Mouse (Mus musculus) C2C12 (cell line): ENCODE measurements around the gene Raph1.

Experiments
- CTCF ChIP-seq: IDR thresholded peaks from one replicate; pipeline ENCODE4 v1.5.1; 2011; ENCODE audit not compliant: control insufficient read depth, insufficient read depth, insufficient read length
- MAX ChIP-seq: IDR thresholded peaks from one replicate; pipeline ENCODE4 v1.6.1; 2011; ENCODE audit warnings: mild to moderate bottlenecking, control low read depth
- MYOG ChIP-seq: IDR thresholded peaks from one replicate; pipeline ENCODE4 v1.6.1; 2011; ENCODE audit not compliant: control insufficient read depth, insufficient read length; ENCODE audit errors: extremely low read depth
- USF1 ChIP-seq: IDR thresholded peaks from one replicate; pipeline ENCODE4 v1.6.1; 2011; ENCODE audit warnings: low read depth, mild to moderate bottlenecking, control low read depth, moderate library complexity

DNA sequence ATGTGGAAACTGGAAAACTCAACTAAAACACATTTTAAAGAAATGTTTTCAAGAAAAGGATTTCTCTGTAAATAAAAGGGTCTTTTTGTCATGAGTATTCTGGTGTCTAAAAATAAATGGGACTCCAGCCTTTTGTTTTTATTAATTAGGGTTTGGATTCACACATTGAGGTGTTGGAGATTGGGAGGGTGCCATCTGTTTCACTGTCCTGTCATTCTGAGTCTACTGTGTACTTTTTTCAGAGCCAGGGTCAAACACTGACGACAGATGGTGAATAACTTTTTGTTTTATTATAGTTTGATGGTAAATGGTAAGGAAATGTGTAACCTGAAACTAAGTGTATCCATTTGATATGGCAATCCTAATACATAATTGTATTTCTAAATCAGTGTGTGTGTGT lies 85.3 kb downstream of the Raph1 start:
- TF ChIP-seq CTCF (no peak), MYOG (no peak), MAX (no peak), USF1 (no peak)
